Mouse (Mus musculus) embryo, embryonic 11.5 days (tissue): ENCODE data around the gene Lrrk1.

Source experiments
- DNase-seq: peaks from one replicate; pipeline ENCODE4 v3.0.0-alpha.2; 2012; ENCODE audit warnings: low read depth, low spot score

Gene Lrrk1

DNA sequence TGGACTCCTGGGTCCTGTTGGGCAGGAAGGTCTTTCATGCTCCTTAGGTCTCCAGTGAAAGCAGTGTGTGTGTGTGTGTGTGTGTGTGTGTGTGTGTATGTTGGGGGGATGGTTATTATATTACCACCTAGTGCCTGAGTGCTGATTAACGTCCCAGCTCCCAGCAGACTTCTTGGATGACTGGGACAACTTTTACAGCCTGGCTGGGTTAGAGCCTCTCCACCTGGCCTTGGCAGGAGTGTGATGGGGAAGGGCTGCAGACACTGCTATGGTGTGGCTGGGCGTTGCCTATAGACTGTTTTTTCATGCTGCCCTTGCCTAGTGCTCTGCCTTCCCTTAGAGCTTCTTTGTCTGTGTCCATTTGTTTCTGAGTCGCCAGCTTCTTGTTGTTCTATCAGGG is 48.1 kb downstream of the Lrrk1 start:
- DNase-seq = no peak

DNA sequence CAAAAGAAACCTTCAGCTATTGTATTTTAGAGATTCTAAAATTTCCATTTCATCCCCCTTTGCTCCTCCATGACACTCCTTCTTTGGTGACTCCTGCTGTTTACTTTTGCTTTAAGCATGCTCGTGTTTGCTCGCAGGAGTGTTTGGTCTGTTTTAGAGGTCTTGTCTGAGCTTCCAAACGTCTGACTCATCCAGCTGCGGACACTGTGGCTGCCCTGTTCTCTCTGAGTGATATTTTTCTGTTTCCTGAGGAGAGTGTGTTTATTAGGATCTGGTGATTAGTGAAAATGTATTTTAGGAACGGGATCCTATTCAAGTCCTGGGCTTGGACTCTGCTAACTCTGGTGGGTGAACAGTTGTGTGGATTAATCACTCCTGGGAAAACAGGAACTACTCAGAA is 48.5 kb downstream of the Lrrk1 start:
- DNase-seq = no peak

DNA sequence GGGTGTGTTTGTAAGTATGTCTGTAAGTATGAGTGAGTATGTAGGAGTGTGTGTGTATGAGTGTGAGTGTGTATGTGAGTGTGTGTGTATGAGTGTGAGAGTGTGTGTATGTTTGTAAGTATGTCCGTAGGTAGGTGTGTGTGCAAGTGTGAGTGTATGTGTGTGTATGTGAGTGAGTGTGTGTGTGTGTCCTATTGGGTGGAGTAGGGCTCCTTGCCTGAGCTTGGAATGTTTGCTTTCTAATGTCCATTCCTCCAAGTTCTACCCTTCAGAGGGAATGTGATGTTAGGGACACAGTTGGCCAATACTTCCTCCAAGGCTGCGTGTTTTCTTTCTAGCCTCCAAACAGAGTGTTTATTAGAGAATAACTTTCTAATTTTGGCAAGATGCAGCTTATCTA is 51.2 kb downstream of the Lrrk1 start:
- no peak for DNase-seq

- no peak for DNase-seq
Observed at GRCm38 (mm10) chr7:66333906-66334500, 54.1 kb downstream of the Lrrk1 start.

DNA sequence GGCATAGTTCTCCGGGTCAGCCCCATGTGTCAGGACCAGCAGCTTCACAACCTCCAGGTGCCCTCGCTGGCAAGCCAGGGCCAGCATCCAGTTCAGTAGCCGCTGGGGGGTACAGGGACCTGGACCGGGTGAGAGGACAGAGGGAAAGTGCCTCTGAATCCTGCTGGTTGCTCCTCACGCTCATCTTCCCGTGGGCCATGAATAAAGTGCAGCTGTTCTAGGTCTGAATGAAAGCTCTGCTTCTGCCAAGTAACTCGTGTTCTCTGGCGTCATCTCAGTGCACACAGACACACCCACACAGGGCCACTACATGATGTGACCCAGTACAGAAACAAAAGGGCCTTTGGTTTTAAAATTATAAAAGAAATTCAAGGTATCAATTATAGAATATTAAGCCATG is 55.8 kb downstream of the Lrrk1 start:
- no peak for DNase-seq

DNA sequence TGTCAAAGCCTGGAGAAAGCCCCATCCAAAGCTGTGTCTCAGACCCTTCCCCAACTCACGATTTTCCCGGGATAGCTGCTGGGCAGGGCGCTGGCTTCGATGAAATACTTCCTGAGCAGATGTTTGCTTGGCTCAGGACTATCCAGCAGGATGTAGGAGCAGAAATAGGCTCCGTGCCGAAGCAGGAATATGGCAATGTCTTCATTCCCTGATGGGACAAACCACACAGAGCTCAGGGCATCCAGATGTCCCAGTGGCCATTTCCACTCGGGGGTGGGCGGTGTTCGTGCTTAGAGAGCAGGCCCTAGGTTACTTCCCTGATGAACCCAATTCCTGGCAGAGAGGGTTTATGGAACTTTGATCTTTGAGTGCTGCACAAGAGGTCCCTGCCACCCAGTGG is 57.5 kb downstream of the Lrrk1 start:
- DNase-seq = no peak

DNA sequence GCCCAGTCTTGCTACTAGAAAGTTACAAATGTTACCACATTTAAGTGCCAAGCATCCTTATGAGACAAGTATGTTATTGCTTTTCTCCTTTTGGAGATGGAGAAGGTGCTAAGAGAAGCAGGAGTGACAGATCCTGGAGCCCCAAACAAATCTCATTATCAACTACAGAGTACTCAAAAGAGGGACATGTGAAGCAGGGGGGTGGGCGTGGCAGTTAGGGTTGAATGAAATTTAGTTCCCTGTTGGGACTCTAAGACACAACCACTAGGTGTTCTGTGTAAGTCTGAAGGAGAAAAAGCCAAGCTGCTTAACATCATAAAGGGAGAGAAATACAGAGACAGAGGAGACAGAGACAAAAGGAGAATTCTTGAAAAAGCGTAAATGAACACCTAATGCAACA is 60.6 kb downstream of the Lrrk1 start:
- no peak for DNase-seq

- no peak for DNase-seq
Observed at GRCm38 (mm10) chr7:66325419-66326053, 62.6 kb downstream of the Lrrk1 start.

DNA sequence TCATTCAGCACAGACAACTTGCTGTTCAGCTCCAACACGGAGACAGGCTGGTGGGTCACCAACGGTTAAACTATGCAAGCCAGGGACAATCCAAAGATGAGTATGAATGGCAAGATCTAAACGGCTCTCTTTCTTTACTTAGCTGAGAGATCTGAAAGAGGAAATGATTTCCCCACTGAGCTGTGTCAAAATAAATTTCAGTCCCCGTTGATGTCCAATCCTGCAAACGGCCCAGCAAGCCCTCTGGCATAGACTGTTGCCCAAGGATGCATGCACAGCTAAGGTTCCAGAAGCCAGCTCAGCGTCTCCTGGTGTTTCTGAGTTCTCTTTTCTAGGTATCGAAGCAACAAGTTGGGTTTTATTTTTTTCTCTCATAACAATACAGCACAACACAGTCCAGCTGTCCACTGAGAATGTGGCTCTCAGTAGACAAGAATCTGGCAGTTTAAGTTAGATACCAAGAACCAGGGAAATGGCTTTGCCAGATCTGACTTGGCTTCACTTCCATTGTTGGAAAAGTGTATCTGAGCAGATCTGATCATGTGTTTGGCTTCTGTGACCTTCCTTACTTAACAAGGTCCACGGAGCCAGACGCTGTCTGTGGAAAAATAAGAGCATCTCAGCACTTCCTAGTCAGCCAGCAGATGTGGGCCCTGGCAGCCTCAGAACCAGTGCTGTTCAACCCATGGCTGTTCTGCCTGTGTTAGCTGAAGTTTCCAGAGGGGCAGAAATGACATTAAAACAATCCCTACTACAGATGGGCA is 64.7 kb downstream of the Lrrk1 start:
- no peak for DNase-seq

- DNase-seq = no peak
Observed at GRCm38 (mm10) chr7:66320996-66321395, 67.2 kb downstream of the Lrrk1 start.

GRCm38 (mm10) chr7:66318147-66318546 is 70.0 kb downstream of the Lrrk1 start:
- no peak for DNase-seq

- DNase-seq = no peak
Observed at GRCm38 (mm10) chr7:66310670-66311656, 77.2 kb downstream of the Lrrk1 start.

DNA sequence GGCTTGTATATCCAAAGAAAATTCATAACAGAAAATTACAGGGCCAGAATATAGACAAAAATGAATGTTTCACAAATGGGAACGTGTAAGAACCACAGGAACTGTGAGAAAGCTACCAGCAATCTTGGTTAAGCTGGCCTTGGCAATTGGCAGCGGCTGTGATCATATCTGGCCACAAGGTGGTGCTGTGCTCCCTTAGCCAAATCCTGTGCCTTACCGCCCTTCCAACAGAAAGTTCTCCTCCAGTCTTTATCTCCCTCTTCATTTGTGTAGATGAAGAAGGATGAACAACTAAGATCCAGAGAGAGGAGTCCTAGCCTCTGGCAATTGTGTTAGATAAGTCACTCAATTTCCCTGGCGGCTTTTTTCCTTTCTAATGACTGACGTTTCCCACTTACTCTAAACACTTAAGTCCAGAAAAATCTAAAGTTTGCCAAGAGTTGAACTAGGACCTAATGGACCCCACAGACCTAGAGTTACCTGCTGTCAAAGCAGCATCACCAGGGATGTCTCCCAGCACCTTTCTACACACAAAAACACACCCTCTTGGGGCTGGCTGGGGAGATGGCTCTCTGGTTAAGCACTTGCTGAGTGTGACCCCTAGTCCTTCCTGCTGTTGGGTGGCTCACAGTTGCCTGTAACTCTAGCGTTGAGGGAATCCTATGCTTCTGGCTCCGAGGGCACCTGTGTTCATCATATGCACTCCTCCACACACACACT is 78.0 kb downstream of the Lrrk1 start:
- peak; percentile 57 for DNase-seq

GRCm38 (mm10) chr7:66309240-66309949 is 78.8 kb downstream of the Lrrk1 start:
- no peak for DNase-seq

DNA sequence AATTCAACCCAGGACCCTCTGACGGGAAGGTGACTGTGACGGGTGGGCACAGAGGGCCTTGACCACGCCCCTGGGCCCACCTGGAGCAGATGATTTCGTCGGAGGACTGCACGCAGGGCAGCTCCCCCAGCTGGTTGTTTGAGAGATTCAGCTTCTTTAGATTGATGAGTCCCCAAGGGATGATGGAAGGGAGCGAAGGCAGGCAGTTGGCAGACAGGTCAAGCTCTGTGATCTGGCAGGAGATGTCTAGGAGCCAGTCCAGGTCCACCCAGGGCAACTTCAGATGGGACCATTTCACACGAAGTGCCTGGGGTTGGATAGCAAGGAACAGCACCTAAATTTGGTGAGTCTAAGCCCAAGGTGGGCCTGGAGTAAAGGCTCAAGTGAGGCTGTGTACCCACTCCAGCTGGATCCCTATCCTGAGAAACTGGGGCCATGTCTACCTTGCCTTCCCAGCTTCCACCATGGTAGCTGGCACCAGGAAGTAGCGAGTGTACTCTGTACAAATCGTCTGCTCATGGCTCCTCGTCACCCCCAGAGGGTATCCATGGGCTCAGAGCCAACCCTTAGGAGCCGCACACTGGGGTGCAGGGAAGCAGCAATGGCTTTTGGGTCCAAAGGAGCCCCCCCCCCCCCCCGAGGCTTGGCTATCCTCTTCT is 79.4 kb downstream of the Lrrk1 start:
- DNase-seq = no peak

- no peak for DNase-seq
Observed at GRCm38 (mm10) chr7:66307791-66308190, 80.4 kb downstream of the Lrrk1 start.

DNA sequence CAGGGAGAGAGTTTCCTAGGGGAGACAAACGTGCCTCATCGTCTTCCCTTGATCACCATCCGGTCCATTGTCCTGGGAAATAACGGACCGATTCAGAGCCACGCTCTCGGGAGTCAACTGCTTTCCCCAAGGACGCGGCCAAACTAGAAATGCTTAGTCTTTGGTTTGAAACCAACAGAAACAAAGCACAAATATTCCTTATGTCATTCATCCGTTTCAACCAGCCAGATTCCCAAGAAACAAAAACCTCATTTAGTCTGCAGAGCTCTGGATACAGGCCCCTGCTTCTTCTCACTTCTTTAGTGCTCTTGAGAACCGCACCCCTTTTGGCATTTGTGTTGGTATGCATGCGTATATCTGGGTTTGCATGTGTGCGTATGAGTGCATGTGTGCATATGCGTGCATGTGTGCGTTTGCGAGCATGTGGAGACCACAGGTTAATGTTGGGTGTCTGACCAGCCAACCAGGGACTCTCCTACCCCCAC is 82.4 kb downstream of the Lrrk1 start:
- no peak for DNase-seq

DNA sequence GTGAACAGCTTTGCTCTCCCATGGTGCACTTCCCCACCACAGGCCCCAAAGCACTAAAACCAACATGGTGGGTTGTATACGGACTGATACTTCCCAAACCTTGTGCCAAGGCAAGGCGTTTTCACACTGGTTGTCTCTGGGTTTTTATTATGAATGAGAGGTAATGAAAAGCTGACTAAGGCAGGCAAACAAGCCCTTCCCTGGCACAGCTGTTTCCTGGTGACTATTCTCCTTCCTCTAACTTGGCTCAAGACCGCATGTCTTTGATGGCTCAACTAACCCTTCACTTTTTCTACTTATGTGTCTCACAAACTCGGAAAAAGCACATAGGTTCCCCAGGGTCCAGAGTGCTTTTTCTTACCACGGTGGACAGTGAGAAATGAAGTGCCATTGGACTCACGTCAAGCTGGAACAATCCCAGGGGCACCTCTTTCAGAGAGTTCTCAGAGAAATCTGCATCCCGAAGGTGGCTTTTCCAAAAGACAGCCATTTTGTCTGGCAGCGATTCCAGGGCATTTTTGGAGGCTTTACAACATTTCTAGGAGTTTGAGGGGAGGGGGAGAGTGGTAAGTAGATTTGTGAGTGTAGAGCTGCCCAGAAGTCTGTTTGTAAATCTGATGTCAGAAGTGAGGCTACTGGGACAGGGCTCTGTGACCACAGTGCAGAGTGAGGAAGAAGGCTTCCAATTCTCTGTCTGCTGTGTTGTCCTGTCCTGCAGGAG is 83.0 kb downstream of the Lrrk1 start:
- no peak for DNase-seq
